ENCODE assay signal across 11 mouse cellular contexts in genomic region chr4:97657586-97657985, GRCm38 (mm10).
A peak's percentile ranks its signal among the peaks of the same experiment; 100 is the strongest.
DNase-seq lines count a peak whose midpoint lies in the region; ATAC-seq and TF ChIP-seq lines count a peak whose summit lies in the region.
"Had no signal": no experiment of that assay in that cellular context is flagged by ENCODE, and none has a peak within 500 bp of the region (broad histone marks: within the 10 kb centered on the region; RNA-seq: fewer than 3 reads in every experiment).

No protein-coding gene starts in this region.

- peak; percentile 87 for ATAC-seq in limb, embryonic 12.5 days (ENCODE audit: insufficient number of reproducible peaks, insufficient read depth, low FRiP score, low TSS enrichment, low read depth)
- ATAC-seq: intestine, embryonic 16.5 days; Patski had no signal

- 15% methylated on average over 3 of the region's 3 CpGs for WGBS in spleen, adult 2 months
- 9% methylated on average over 3 of the region's 3 CpGs for WGBS in limb, embryonic 12.5 days

- no peak for TF ChIP-seq CTCF in spleen, adult 2 months (IDR thresholded peaks at IDR 0.05; ENCODE audit: extremely low read depth, insufficient read depth, insufficient read length, insufficient replicate concordance)
- no peak for TF ChIP-seq CTCF in layer of hippocampus, adult 2 months (conservative IDR thresholded peaks at IDR 0.05)

- peak; percentile 27 for DNase-seq in embryo, embryonic 10 days (ENCODE audit: low spot score)
- DNase-seq in embryo, embryonic 10.5 days (ENCODE audit: low spot score) = no peak
- peak; percentile 15 to 16 for DNase-seq in spleen, adult 2 months (ENCODE audit: low read depth in 1 of 2, low spot score in 2 of 2)
- no peak for DNase-seq in spleen, postnatal 14 days (ENCODE audit: low spot score in 2 of 2)
- DNase-seq in thymus, postnatal 4 days = peak; percentile 51
- DNase-seq in adrenal gland, postnatal 14 days = no peak
- no peak for DNase-seq in layer of hippocampus, adult 2 months (ENCODE audit: low spot score in 2 of 2)
- DNase-seq: gastrocnemius, postnatal 36 days had no signal

- no peak overlapping the region for H3K9ac ChIP-seq in limb, embryonic 12.5 days (replicated peaks)

- H3K4me1 ChIP-seq in spleen, adult 2 months (ENCODE audit: control insufficient read depth, insufficient read depth, insufficient read length) = peaks cover 4% of the 10 kb centered on the region; the same call in 1 of the 2 replicates
- H3K4me1 ChIP-seq in limb, embryonic 12.5 days (replicated peaks) = peaks cover 25% of the 10 kb centered on the region

- no peak overlapping the region for H3K4me3 ChIP-seq in spleen, adult 2 months (ENCODE audit: extremely low read depth, insufficient read depth, insufficient read length)
- no peak overlapping the region for H3K4me3 ChIP-seq in limb, embryonic 12.5 days (replicated peaks)
- H3K4me3 ChIP-seq in layer of hippocampus, adult 2 months = no peak overlapping the region

- no peaks in the 10 kb centered on the region for H3K27me3 ChIP-seq in spleen, adult 2 months (ENCODE audit: control insufficient read depth, insufficient read depth, low read length)
- no peaks in the 10 kb centered on the region for H3K27me3 ChIP-seq in limb, embryonic 12.5 days
- H3K27me3 ChIP-seq: Patski had no signal

- H3K4me2 ChIP-seq in limb, embryonic 12.5 days = no peak overlapping the region

- no peaks in the 10 kb centered on the region for H3K36me3 ChIP-seq in spleen, adult 2 months (ENCODE audit: control insufficient read depth, insufficient read depth, low read length)
- no peaks in the 10 kb centered on the region for H3K36me3 ChIP-seq in limb, embryonic 12.5 days

- H3K9me3 ChIP-seq in limb, embryonic 12.5 days = no peaks in the 10 kb centered on the region

- no peak overlapping the region for H3K27ac ChIP-seq in spleen, adult 2 months (ENCODE audit: insufficient read depth, low read length)
- peak overlapping the region; percentile 64 for H3K27ac ChIP-seq in limb, embryonic 12.5 days
- H3K27ac ChIP-seq in layer of hippocampus, adult 2 months = no peak overlapping the region

- no peak for TF ChIP-seq POLR2A in spleen, adult 2 months (IDR thresholded peaks at IDR 0.05; ENCODE audit: low read depth, low read length)

Comparison
In these comparisons a context has a peak if more than half of its experiments do, and no peak if none do; other contexts are left out.
1. DNase-seq: peak in embryo, embryonic 10 days (single experiment), spleen, adult 2 months (2 of 2) and thymus, postnatal 4 days (single experiment); none in embryo, embryonic 10.5 days (single experiment), spleen, postnatal 14 days (0 of 2), adrenal gland, postnatal 14 days (single experiment) and layer of hippocampus, adult 2 months (0 of 2).